Mouse (Mus musculus) ES-Bruce4 (cell line): ENCODE data around the gene Tiprl. TPM values are rescaled to one million over a fixed set of nuclear protein-coding genes. Genes with fewer than 3 reads are reported as not detected.

Source experiments
- H3K27ac ChIP-seq: 2 replicates; pipeline ENCODE4 v1.5.1; 2012; ENCODE audit warnings: low read length, inconsistent platforms; ENCODE audit not compliant: insufficient read depth
- H3K27me3 ChIP-seq: 2 replicates; pipeline ENCODE4 v1.6.1; 2012; ENCODE audit warnings: mild to moderate bottlenecking, low read length, inconsistent platforms; ENCODE audit not compliant: control insufficient read depth, poor library complexity, insufficient read depth, severe bottlenecking
- H3K36me3 ChIP-seq: 2 replicates; pipeline ENCODE4 v1.6.1; 2012; ENCODE audit warnings: inconsistent platforms, mild to moderate bottlenecking, low read length, moderate library complexity; ENCODE audit not compliant: control insufficient read depth, poor library complexity, insufficient read depth, severe bottlenecking
- H3K4me1 ChIP-seq: one replicate; pipeline ENCODE4 v1.8.1; 2011; ENCODE audit warnings: low read length; ENCODE audit not compliant: control insufficient read depth, insufficient read depth
- H3K4me3 ChIP-seq: 2 replicates; pipeline ENCODE4 v1.5.1; 2011; ENCODE audit warnings: low read depth, mild to moderate bottlenecking, low read length
- H3K9ac ChIP-seq: 2 replicates; pipeline ENCODE4 v1.6.1; 2012; ENCODE audit warnings: low read depth, mild to moderate bottlenecking, inconsistent platforms; ENCODE audit not compliant: poor library complexity, severe bottlenecking
- H3K9me3 ChIP-seq: replicated peaks from 2 replicates; pipeline ENCODE4 v1.6.1; 2012; ENCODE audit warnings: mild to moderate bottlenecking, low read length, inconsistent platforms; ENCODE audit not compliant: control insufficient read depth, poor library complexity, insufficient read depth, severe bottlenecking
- CTCF ChIP-seq: IDR thresholded peaks from one replicate; pipeline ENCODE4 v1.8.1; 2011; ENCODE audit warnings: low read depth, low read length
- EP300 ChIP-seq: IDR thresholded peaks from 2 replicates; pipeline ENCODE4 v1.6.1; 2011; ENCODE audit warnings: low read depth, low read length; ENCODE audit not compliant: insufficient read depth
- POLR2A ChIP-seq: IDR thresholded peaks from one replicate; pipeline ENCODE4 v1.8.1; 2011; ENCODE audit warnings: low read length; ENCODE audit not compliant: insufficient read depth
- polyA plus RNA-seq: library from polyadenylated mRNA; stranded (reverse); fragments of >200 nt; gene quantifications from 2 replicates; pipeline ENCODE4 v1.2.4, GENCODE M21; 2011; ENCODE audit warnings: low read depth; ENCODE audit not compliant: missing spikeins, insufficient read depth, insufficient read length

The Tiprl gene
- polyA plus RNA-seq, 1 experiment: 88.0 TPM

GRCm38 (mm10) chr1:165187357-165187756 is 49.4 kb downstream of the Tiprl start:
- peaks cover 3% of the 10 kb centered on the region for H3K4me1 ChIP-seq
- 0 out of 2 replicates have a peak, but pooled peaks cover 4% of the 10 kb centered on the region for H3K36me3 ChIP-seq
- no peak overlapping the region for H3K4me3 ChIP-seq
- no peaks in the 10 kb centered on the region for H3K9me3 ChIP-seq
- H3K27ac ChIP-seq: no peak overlapping the region
- no peak overlapping the region for H3K9ac ChIP-seq
- no peaks in the 10 kb centered on the region for H3K27me3 ChIP-seq
- TF ChIP-seq POLR2A (no peak), CTCF (no peak), EP300 (no peak)

GRCm38 (mm10) chr1:165186491-165186890 is 50.3 kb downstream of the Tiprl start:
- 0 out of 2 replicates have a peak, but pooled peaks cover 4% of the 10 kb centered on the region for H3K36me3 ChIP-seq
- peaks cover 3% of the 10 kb centered on the region for H3K4me1 ChIP-seq
- H3K27ac ChIP-seq: no peak overlapping the region
- H3K9me3 ChIP-seq: no peaks in the 10 kb centered on the region
- H3K27me3 ChIP-seq: no peaks in the 10 kb centered on the region
- TF ChIP-seq CTCF (no peak), EP300 (no peak), POLR2A (no peak)
- no peak overlapping the region for H3K9ac ChIP-seq
- no peak overlapping the region for H3K4me3 ChIP-seq

GRCm38 (mm10) chr1:165185116-165185515 is 51.7 kb downstream of the Tiprl start:
- no peaks in the 10 kb centered on the region for H3K27me3 ChIP-seq
- H3K36me3 ChIP-seq: 0 out of 2 replicates have a peak, but pooled peaks cover 4% of the 10 kb centered on the region
- H3K9me3 ChIP-seq: no peaks in the 10 kb centered on the region
- H3K9ac ChIP-seq: no peak overlapping the region
- no peak overlapping the region for H3K4me3 ChIP-seq
- no peak overlapping the region for H3K27ac ChIP-seq
- H3K4me1 ChIP-seq: peaks cover 2% of the 10 kb centered on the region
- no peak for TF ChIP-seq EP300
- TF ChIP-seq CTCF: no peak
- no peak for TF ChIP-seq POLR2A

- peaks cover 2% of the 10 kb centered on the region for H3K4me1 ChIP-seq
- no peaks in the 10 kb centered on the region for H3K9me3 ChIP-seq
- no peak overlapping the region for H3K9ac ChIP-seq
- H3K36me3 ChIP-seq: 0 out of 2 replicates have a peak, but pooled peaks cover 4% of the 10 kb centered on the region
- TF ChIP-seq POLR2A: no peak
- no peak for TF ChIP-seq CTCF
- no peak for TF ChIP-seq EP300
- H3K4me3 ChIP-seq: no peak overlapping the region
- no peaks in the 10 kb centered on the region for H3K27me3 ChIP-seq
- no peak overlapping the region for H3K27ac ChIP-seq
Measured at GRCm38 (mm10) chr1:165184178-165184577, 52.6 kb downstream of the Tiprl start.

- no peaks in the 10 kb centered on the region for H3K9me3 ChIP-seq
- peaks cover 7% of the 10 kb centered on the region for H3K36me3 ChIP-seq
- no peak overlapping the region for H3K27ac ChIP-seq
- no peak overlapping the region for H3K4me3 ChIP-seq
- no peak overlapping the region for H3K9ac ChIP-seq
- no peaks in the 10 kb centered on the region for H3K27me3 ChIP-seq
- no peak for TF ChIP-seq CTCF
- no peak for TF ChIP-seq EP300
- no peak for TF ChIP-seq POLR2A
- H3K4me1 ChIP-seq: peaks cover 2% of the 10 kb centered on the region
Measured at GRCm38 (mm10) chr1:165183400-165183799, 53.4 kb downstream of the Tiprl start.

GRCm38 (mm10) chr1:165179321-165179720 is 57.5 kb downstream of the Tiprl start:
- H3K36me3 ChIP-seq: peaks cover 7% of the 10 kb centered on the region

More at GRCm38 (mm10) chr1:165179321-165179720, 57.5 kb downstream of the Tiprl start:
- no peaks in the 10 kb centered on the region for H3K4me1 ChIP-seq
- H3K9me3 ChIP-seq: no peaks in the 10 kb centered on the region
- no peak overlapping the region for H3K27ac ChIP-seq
- H3K9ac ChIP-seq: no peak overlapping the region
- no peak for TF ChIP-seq POLR2A
- no peak for TF ChIP-seq EP300
- TF ChIP-seq CTCF: no peak
- no peak overlapping the region for H3K4me3 ChIP-seq
- no peaks in the 10 kb centered on the region for H3K27me3 ChIP-seq
